Mouse (Mus musculus): ENCODE results near the gene Nagk.
A peak's percentile ranks its signal among the peaks of the same experiment; 100 is the strongest.
"Not testable (repeated sequence)": the region's sequence is repeated elsewhere in the genome, so short reads cannot be mapped to it uniquely, and the experiment has no call there.

Nagk gene

GRCm38 (mm10) chr6:83794760-83795296 is at the start of gene Nagk:
TSS of gene Nagk (plus strand) at chr6:83794982.
- DNase-seq = peak; percentile 95

- no peak for DNase-seq
Measured at GRCm38 (mm10) chr6:83745466-83745865, 49.3 kb upstream of the Nagk start.

GRCm38 (mm10) chr6:83749286-83749685 is 45.5 kb upstream of the Nagk start:
- no peak for DNase-seq

- peak; percentile 75 for DNase-seq
Measured at GRCm38 (mm10) chr6:83750171-83750684, 44.6 kb upstream of the Nagk start.

GRCm38 (mm10) chr6:83756051-83756450 is 38.7 kb upstream of the Nagk start:
- DNase-seq = no peak

- no peak for DNase-seq
Measured at GRCm38 (mm10) chr6:83762344-83762743, 32.4 kb upstream of the Nagk start, which contains the start of gene Ankrd53. TSS of gene Ankrd53 (plus strand) at chr6:83762644.

- peak; percentile 51 for DNase-seq
Measured at GRCm38 (mm10) chr6:83762880-83763431, 31.8 kb upstream of the Nagk start.

GRCm38 (mm10) chr6:83766982-83767381 is 27.8 kb upstream of the Nagk start:
- no peak for DNase-seq

- DNase-seq = no peak
Measured at GRCm38 (mm10) chr6:83768485-83768884, 26.3 kb upstream of the Nagk start.

- peak; percentile 17 for DNase-seq
Measured at GRCm38 (mm10) chr6:83774126-83774525, 20.7 kb upstream of the Nagk start.

GRCm38 (mm10) chr6:83774781-83775563 is 19.8 kb upstream of the Nagk start:
- no peak for DNase-seq

GRCm38 (mm10) chr6:83775638-83776293 is 19.0 kb upstream of the Nagk start, which contains the start of gene Tex261:
TSS of gene Tex261 (minus strand) at chr6:83775813.
- peak; percentile 90 for DNase-seq

- no peak for DNase-seq
Measured at GRCm38 (mm10) chr6:83778306-83778705, 16.5 kb upstream of the Nagk start.

GRCm38 (mm10) chr6:83779026-83779425 is 15.8 kb upstream of the Nagk start:
- DNase-seq = peak; percentile 80

GRCm38 (mm10) chr6:83786426-83786825 is 8.4 kb upstream of the Nagk start:
- no peak for DNase-seq

GRCm38 (mm10) chr6:83788554-83788953 is 6.2 kb upstream of the Nagk start:
- no peak for DNase-seq

- DNase-seq = not testable (repeated sequence)
Measured at GRCm38 (mm10) chr6:83790533-83790932, 4.2 kb upstream of the Nagk start.

GRCm38 (mm10) chr6:83791251-83791890 is 3.4 kb upstream of the Nagk start:
- DNase-seq = no peak

GRCm38 (mm10) chr6:83795492-83795900 is 714 bp downstream of the Nagk start:
- peak; percentile 79 for DNase-seq

- DNase-seq = no peak
Measured at GRCm38 (mm10) chr6:83796686-83797085, 1.9 kb downstream of the Nagk start.

GRCm38 (mm10) chr6:83802033-83802432 is 7.3 kb downstream of the Nagk start:
- no peak for DNase-seq

GRCm38 (mm10) chr6:83802846-83803245 is 8.1 kb downstream of the Nagk start:
- no peak for DNase-seq

- DNase-seq = no peak
Measured at GRCm38 (mm10) chr6:83815801-83816200, 21.0 kb downstream of the Nagk start.
